Mouse (Mus musculus): Measurements from ENCODE around the gene Tubb2a. TPM values are rescaled to one million over a fixed set of nuclear protein-coding genes. Genes with fewer than 3 reads are reported as not detected.

The Tubb2a gene
- polyA plus RNA-seq, 1 experiment from 2014 or later, result 1,972 TPM

GRCm38 (mm10) chr13:34045511-34046249, 32.1 kb downstream of the Tubb2a start:
- Histone ChIP-seq H3K36me3 (peaks cover 21% of the 10 kb centered on the region), H3K4me1 (replicated peaks) (no peaks in the 10 kb centered on the region; the same call in 1 of the 2 replicates), H3K27me3 (no peaks in the 10 kb centered on the region), H3K9ac (no peak overlapping the region), H3K4me2 (no peak overlapping the region), H3K27ac (no peak overlapping the region), H3K9me3 (no peaks in the 10 kb centered on the region), H3K4me3 (no peak overlapping the region)
- WGBS, result 72% methylated on average over 5 of the region's 5 CpGs
- peak; percentile 37; the same call in 1 of the 2 replicates for ATAC-seq (ENCODE audit: low FRiP score)

- no peak for ATAC-seq (ENCODE audit: low FRiP score)
- Histone ChIP-seq H3K27me3 (no peaks in the 10 kb centered on the region), H3K36me3 (peaks cover 11% of the 10 kb centered on the region), H3K9me3 (no peaks in the 10 kb centered on the region), H3K9ac (no peak overlapping the region), H3K4me2 (no peak overlapping the region), H3K27ac (no peak overlapping the region), H3K4me1 (replicated peaks) (peaks cover 3% of the 10 kb centered on the region), H3K4me3 (no peak overlapping the region)
- 81% methylated on average over 7 of the region's 7 CpGs for WGBS
These were observed 34.0 kb downstream of the Tubb2a start for GRCm38 (mm10) chr13:34043716-34044393.

- ATAC-seq (ENCODE audit: low FRiP score), result no peak
- no peak overlapping the region for H3K9ac ChIP-seq
- H3K4me1 ChIP-seq (replicated peaks), result peaks cover 20% of the 10 kb centered on the region
- no peaks in the 10 kb centered on the region for H3K27me3 ChIP-seq
- no peaks in the 10 kb centered on the region for H3K9me3 ChIP-seq
- WGBS, result 94% methylated on average over 3 of the region's 3 CpGs
- H3K27ac ChIP-seq, result no peak overlapping the region
- no peak overlapping the region for H3K4me2 ChIP-seq
- no peaks in the 10 kb centered on the region for H3K36me3 ChIP-seq
- H3K4me3 ChIP-seq, result no peak overlapping the region
These were observed 37.7 kb downstream of the Tubb2a start for GRCm38 (mm10) chr13:34040091-34040490.

- Histone ChIP-seq H3K27me3 (no peaks in the 10 kb centered on the region), H3K9me3 (no peaks in the 10 kb centered on the region), H3K9ac (0 out of 2 replicates have a peak overlapping the region, but pooled peaks have one; percentile 51), H3K4me2 (peak overlapping the region; percentile 74), H3K4me1 (replicated peaks) (peaks cover 20% of the 10 kb centered on the region), H3K27ac (no peak overlapping the region), H3K4me3 (peak overlapping the region; percentile 72), H3K36me3 (peaks cover 1% of the 10 kb centered on the region; the same call in 1 of the 2 replicates)
- no peak for ATAC-seq (ENCODE audit: low FRiP score)
- 50% methylated on average over 8 of the region's 8 CpGs for WGBS
These were observed 38.9 kb downstream of the Tubb2a start for GRCm38 (mm10) chr13:34038901-34039341.

- peak; percentile 11 for ATAC-seq (ENCODE audit: low FRiP score)
- WGBS, result 49% methylated on average over 5 of the region's 5 CpGs
These were observed 39.8 kb downstream of the Tubb2a start for GRCm38 (mm10) chr13:34038056-34038432.

GRCm38 (mm10) chr13:34037172-34038055, 40.4 kb downstream of the Tubb2a start, which contains the start of gene Bphl:
Gene Bphl (plus strand): TSS chr13:34037597.
- Histone ChIP-seq H3K4me3 (peak within 1 kb of the TSS; percentile 72), H3K4me2 (peak within 1 kb of the TSS; percentile 74), H3K36me3 (peaks cover 11% of the 10 kb centered on the region), H3K9me3 (no peaks in the 10 kb centered on the region), H3K9ac (peak within 1 kb of the TSS; percentile 89), H3K27ac (peak within 1 kb of the TSS; percentile 93), H3K27me3 (no peaks in the 10 kb centered on the region), H3K4me1 (replicated peaks) (peaks cover 20% of the 10 kb centered on the region)
- WGBS, result under 1% methylated on average over 37 of the region's 37 CpGs
- peak; percentile 96 for ATAC-seq (ENCODE audit: low FRiP score)

More at GRCm38 (mm10) chr13:34038056-34038432, 39.8 kb downstream of the Tubb2a start:
- Histone ChIP-seq H3K9me3 (no peaks in the 10 kb centered on the region), H3K4me2 (peak overlapping the region; percentile 74), H3K4me3 (peak overlapping the region; percentile 72), H3K4me1 (replicated peaks) (peaks cover 20% of the 10 kb centered on the region), H3K27me3 (no peaks in the 10 kb centered on the region), H3K36me3 (peaks cover 7% of the 10 kb centered on the region), H3K27ac (peak overlapping the region; percentile 93), H3K9ac (peak overlapping the region; percentile 89)

GRCm38 (mm10) chr13:34036726-34037125, 41.1 kb downstream of the Tubb2a start:
- H3K4me1 ChIP-seq (replicated peaks), result peaks cover 20% of the 10 kb centered on the region
- no peaks in the 10 kb centered on the region for H3K27me3 ChIP-seq
- H3K9me3 ChIP-seq, result no peaks in the 10 kb centered on the region
- WGBS, result 88% methylated on average over 5 of the region's 5 CpGs
- peaks cover 15% of the 10 kb centered on the region for H3K36me3 ChIP-seq
- H3K9ac ChIP-seq, result no peak overlapping the region
- peak overlapping the region; percentile 74; the same call in 1 of the 2 replicates for H3K4me2 ChIP-seq
- no peak overlapping the region for H3K4me3 ChIP-seq
- no peak for ATAC-seq (ENCODE audit: low FRiP score)
- peak overlapping the region; percentile 93 for H3K27ac ChIP-seq

GRCm38 (mm10) chr13:34035424-34035823, 42.4 kb downstream of the Tubb2a start:
- Histone ChIP-seq H3K9me3 (no peaks in the 10 kb centered on the region), H3K4me1 (replicated peaks) (peaks cover 20% of the 10 kb centered on the region), H3K4me3 (no peak overlapping the region), H3K4me2 (no peak overlapping the region), H3K27ac (no peak overlapping the region), H3K36me3 (peaks cover 23% of the 10 kb centered on the region), H3K27me3 (no peaks in the 10 kb centered on the region), H3K9ac (no peak overlapping the region)
- WGBS, result 89% methylated on average over 3 of the region's 3 CpGs
- ATAC-seq (ENCODE audit: low FRiP score), result no peak

- 72% methylated on average over 2 of the region's 2 CpGs for WGBS
- no peak overlapping the region for H3K27ac ChIP-seq
- peaks cover 36% of the 10 kb centered on the region for H3K36me3 ChIP-seq
- no peak for ATAC-seq (ENCODE audit: low FRiP score)
- no peak overlapping the region for H3K4me2 ChIP-seq
- H3K9ac ChIP-seq, result no peak overlapping the region
- no peaks in the 10 kb centered on the region for H3K27me3 ChIP-seq
- H3K4me1 ChIP-seq (replicated peaks), result peaks cover 4% of the 10 kb centered on the region
- no peaks in the 10 kb centered on the region for H3K9me3 ChIP-seq
- no peak overlapping the region for H3K4me3 ChIP-seq
These were observed 45.8 kb downstream of the Tubb2a start for GRCm38 (mm10) chr13:34032041-34032440.

Data from hindbrain, embryonic 13.5 days (tissue).